Mouse (Mus musculus) Muller cell, postnatal 12 days (primary cell): ENCODE data around the gene Sigirr.

Source experiments
- DNase-seq: peaks from one replicate; pipeline ENCODE4 v3.0.0-alpha.2; 2015; ENCODE audit errors: inconsistent ontology term

Gene Sigirr

GRCm38 (mm10) chr7:141096649-141097056 lies 3.7 kb downstream of the Sigirr start:
- no peak for DNase-seq

GRCm38 (mm10) chr7:141096021-141096420 lies 4.4 kb downstream of the Sigirr start:
- no peak for DNase-seq

GRCm38 (mm10) chr7:141094487-141095205 lies 5.7 kb downstream of the Sigirr start:
- no peak for DNase-seq

DNA sequence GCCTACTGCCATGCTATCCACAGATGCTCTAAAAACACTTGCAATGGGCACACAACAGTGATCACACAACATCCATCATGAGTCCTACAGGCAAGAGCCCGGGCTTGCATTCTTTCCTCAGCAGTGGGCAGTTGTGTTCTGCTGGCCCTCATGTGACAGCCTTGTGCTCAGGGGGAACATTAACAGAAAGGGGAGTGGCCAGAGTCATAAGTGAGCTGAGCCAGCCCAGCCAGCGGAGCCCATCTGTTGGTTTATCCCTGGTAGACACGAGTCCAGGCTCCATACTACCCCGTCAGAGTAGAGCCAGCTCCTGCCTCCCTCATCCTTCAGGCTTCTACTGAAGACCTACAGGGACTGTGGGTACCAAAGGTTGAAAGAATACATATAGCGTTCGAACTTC lies 6.4 kb downstream of the Sigirr start:
- DNase-seq, result no peak

DNA sequence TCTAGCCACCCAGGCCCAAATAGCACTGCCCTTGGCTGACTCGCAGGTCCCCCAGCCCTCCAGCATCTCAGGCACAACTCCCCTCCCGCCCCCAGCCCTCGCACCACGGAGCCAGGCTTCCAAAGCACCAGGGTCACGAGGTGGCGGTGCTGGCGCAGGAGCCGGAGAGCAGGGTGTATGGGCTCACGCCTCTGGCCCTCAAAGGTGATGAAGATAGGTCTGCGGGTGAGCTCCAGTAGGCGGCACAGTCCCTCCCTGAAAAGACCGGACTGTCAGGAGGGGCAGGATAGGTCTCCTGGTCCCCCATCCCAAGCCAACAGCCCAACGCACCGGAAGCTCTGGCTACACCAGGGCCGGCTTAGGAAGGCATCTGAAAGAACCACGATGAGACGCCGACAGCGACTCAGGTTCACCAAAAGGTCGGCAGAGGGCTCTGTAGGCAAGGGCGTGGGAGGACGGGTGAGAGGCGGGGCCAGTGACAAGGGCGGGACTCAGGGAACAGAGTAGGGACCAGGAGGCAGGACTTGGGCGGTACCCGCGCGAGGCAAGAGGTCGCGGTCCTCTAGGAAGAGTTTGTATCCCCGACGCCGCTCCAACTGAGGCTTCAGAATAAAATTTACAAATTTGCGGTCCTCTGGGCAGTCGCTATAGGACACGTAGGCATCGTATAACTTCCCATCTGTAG lies 8.2 kb downstream of the Sigirr start:
- DNase-seq, result peak; percentile 85

DNA sequence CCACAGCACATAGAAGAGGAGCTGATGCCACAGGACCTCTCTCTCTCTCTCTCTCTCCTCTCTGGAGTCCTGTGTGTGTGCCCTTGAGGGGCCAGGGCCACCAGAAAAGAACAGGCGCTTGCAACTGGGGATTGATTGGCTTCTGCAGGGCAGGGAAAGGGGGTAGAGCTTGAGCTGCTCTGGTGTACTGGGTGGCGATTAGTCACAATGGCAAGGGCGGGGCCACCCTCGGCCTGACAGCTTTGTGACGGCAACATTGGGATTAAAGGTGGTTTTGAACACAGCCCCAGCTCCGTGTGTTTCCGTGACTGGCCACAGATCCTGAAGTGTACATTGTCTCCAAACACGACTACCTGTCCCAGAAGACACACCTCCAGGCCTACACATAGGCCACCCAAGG lies 10.1 kb downstream of the Sigirr start:
- no peak for DNase-seq

DNA sequence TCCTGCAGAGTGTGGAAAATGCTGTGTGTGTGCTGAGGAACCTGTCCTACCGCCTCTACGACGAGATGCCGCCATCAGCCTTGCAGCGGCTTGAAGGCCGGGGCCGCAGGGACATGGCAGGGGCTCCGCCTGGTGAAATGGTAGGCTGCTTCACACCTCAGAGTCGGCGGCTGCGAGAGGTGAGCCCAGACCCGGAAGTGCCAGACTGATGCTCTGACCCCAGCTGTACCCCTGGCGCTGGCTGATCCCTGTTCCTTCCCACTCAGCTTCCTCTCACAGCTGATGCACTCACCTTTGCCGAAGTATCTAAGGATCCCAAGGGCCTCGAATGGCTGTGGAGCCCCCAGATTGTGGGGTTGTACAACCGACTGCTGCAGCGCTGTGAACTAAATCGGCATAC lies 11.9 kb downstream of the Sigirr start:
- no peak for DNase-seq

- DNase-seq, result no peak
Observed at GRCm38 (mm10) chr7:141087894-141088293, 12.5 kb downstream of the Sigirr start.

DNA sequence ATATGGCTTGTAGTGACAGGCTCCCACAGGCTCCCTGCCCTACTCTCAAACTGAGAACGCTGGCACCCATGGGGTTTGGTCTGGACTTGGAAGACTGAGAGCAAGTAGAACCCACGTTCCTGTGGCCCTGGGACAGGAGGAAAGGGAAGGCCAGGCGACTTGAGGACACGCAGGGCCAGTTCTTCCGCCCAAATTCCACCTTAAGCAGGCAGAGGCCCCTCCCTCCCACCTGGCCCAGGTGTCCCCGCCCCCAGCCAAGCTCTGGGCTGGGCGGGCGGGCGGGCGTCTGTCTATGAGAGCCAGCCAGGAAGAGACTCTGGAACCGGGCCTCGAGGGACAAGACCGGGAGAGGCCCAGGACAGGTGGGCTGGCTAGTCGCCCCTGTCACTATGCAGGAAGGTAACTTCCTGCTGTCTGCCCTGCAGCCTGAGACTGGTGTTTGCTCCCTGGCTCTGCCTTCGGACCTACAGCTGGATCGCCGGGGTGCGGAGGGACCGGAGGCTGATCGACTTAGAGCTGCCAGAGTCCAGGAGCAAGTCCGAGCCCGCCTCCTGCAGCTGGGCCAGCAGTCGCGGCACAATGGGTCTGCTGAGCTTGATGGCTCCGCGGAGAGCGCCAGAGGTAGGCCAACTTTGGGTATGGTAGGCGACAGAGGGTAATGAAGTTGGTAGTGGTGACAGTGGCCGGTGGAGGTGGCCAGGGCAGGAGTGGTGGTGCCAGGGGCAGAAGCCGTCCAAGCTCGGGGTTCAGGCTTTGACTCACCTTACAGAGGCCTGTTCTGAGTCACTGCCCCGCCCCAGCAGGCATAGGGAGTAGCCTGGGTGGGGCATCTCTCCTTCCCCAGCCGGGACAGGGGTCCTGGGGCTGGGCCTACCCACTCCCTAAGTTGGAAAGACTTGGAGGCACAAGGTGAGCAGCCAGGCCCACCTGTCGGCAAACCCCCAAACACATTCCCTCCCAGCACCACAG lies 20.6 kb downstream of the Sigirr start:
- no peak for DNase-seq

GRCm38 (mm10) chr7:141078876-141079275 lies 21.5 kb downstream of the Sigirr start:
- no peak for DNase-seq

DNA sequence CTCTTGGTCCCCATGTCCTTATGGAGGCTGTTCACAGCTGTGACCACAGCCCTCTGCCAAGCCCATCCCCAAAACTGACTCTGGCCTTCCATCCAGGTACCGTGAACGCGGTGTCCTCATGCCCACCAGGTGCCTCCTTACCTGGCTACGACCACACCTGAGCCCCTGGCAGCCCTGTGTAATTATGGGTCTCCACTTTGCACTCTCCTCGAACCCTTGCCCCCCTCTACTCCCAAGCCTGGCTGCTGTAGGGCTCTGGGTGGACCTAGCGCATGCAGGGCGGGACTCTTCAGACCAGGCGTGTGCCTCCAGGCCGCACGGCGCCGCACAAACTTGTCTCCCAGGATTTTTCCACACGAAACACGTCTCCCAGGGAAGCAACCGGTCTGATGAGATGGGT lies 22.5 kb downstream of the Sigirr start, which contains the start of gene Pkp3:
Gene Pkp3, plus strand, starts transcription at position 378 of the 400 bp plus-strand sequence.
- DNase-seq, result no peak

- DNase-seq, result no peak
Observed at GRCm38 (mm10) chr7:141073782-141074181, 26.6 kb downstream of the Sigirr start.

DNA sequence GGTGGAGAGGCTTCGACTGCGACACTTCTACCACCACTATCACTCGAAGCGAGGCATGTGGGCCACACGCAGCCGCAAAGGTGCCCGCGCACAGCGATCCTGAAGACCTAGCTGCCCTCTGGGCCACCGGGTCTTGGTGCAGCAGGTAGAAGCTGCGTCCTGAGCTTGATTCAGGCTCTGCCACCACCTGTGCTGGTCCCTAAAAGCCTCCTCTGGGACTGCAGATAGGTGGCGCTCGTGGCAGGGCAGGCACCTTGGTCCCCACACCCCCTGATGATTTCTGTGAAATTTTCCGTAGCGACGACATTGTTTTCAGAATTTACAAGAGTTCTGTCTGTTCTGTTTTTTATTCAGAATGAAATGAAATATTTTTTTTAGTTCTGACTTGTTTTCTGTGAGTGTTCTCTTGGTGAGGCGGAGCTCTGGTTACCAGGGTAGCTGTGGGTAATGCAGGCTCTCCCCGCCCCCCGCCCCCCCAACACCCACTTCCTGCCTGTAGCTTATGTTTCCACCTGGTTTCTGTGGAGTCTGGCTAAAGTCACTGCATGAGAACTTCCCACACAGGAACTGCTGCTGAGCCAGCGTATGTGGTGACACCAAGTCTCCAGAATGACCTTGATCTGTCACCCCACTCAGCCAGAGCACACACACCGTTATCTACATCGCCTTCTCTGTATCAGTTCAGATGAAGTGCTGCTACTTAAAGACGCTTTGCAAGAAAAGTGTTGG lies 28.2 kb downstream of the Sigirr start:
- DNase-seq, result no peak

- peak; percentile 69 for DNase-seq
Observed at GRCm38 (mm10) chr7:141070058-141070862, 30.1 kb downstream of the Sigirr start.

DNA sequence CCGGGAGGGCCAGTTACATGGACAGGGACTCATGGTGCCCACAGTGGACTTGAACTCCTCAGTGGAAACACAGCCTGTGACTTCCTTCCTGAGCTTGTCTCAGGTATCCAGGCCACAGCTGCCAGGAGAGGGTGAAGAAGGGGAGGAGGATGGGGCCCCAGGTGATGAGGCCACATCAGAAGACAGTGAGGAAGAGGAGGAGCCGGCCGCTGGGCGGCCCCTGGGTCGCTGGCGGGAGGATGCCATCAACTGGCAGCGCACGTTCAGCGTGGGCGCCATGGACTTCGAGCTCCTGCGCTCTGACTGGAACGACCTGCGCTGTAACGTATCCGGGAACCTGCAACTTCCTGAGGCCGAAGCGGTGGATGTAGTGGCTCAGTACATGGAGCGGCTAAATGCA lies 32.0 kb downstream of the Sigirr start:
- no peak for DNase-seq

GRCm38 (mm10) chr7:141064576-141064975 lies 35.8 kb downstream of the Sigirr start:
- DNase-seq, result no peak

DNA sequence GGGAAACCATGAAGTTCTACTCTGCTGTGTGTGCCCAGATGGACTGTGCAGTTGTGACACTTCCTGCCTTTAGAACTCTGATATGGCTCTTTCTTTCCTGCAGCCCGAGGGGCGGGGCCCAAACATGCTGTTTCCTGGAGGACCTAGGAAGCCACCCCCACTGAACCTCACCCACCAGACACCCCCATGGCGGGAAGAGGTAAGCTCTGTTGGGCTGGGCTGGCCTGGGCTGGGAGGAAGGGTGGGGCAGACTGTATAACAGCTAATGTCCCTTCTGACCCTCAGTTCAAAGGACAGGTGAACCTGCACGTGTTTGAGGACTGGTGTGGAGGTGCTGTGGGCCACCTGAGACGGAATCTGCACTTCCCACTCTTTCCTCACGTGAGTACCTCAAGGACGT lies 36.2 kb downstream of the Sigirr start:
- no peak for DNase-seq

DNA sequence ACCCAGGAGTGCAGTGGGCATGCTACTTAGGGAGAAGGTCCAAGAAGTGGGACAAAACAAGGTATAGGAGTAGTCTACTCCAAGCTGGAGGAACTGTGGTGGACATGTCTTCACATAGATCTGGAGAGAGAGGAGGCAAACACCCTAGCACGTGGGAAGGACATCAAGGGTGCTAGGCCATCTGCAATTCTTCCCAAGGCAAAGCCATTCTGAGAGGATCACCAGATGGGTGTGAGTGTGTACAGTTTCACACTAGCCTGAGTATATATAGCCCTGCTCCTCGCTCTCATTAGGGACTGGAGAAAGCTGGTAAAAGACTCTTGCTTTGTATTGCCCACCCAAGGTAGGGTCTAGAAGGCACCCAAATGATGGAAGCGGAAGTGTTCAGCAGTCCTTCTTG lies 37.0 kb downstream of the Sigirr start:
- DNase-seq, result no peak

DNA sequence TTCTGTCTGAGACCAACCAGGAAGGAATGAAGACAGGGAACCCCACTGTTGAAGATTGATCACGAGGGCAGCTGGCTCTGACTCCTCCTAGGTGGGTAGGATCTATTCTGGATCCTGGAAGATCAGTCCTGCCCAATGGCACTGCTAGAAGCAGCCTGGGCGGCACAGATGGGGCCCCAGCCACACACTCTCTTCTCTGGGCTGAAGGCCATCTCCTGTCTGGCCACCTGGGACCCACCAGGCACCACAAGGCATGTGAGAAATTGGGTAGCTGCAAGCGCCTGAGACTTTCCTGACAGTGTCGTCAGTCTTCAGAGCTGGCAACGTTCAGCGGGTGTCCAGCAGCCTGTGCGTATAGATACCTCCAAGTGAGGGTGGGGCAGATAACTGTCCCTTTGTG lies 37.8 kb downstream of the Sigirr start:
- DNase-seq, result no peak

DNA sequence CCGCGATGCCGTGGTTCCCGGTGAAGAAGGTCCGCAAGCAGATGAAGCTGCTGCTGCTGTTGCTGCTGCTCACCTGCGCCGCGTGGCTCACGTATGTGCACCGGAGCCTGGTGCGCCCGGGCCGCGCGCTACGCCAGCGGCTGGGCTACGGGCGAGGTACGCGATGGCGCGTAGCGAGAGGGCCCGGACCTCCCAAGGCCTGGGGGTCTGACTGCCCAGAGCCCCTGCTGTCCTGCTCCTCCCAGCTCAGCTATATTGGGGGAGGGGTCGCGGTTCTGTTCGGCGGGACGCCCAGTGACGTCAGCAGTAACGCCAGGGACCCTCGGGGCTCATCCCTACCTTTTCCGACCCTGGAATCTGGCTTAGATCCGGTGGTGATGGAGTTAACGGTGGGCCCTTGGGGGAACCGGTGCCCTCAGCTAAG lies 39.1 kb downstream of the Sigirr start:
- no peak for DNase-seq
